Mouse (Mus musculus) lung, embryonic 16.5 days (tissue): ENCODE results near the gene Pnp. TPM values are rescaled to one million over a fixed set of nuclear protein-coding genes. Genes with fewer than 3 reads are reported as not detected.
"Not testable (repeated sequence)": the region's sequence is repeated elsewhere in the genome, so short reads cannot be mapped to it uniquely, and the experiment has no call there.

Source experiments
- ATAC-seq: fragments of 200-750 bp; cut with Nextera tagmentation; 2 replicates; pipeline ENCODE4 v1.8.0; 2017; ENCODE audit warnings: low read depth, mild to moderate bottlenecking, moderate library complexity
- H3K27ac ChIP-seq: fragments of 300-500 bp; sonication (generic); 2 replicates; pipeline ENCODE4 v1.5.1; 2014; ENCODE audit warnings: mild to moderate bottlenecking, control low read depth, low read length
- H3K27me3 ChIP-seq: fragments of 300-500 bp; sonication (generic); 2 replicates; pipeline ENCODE4 v1.6.1; 2014; ENCODE audit warnings: low read depth, low read length, mixed read lengths; ENCODE audit not compliant: control insufficient read depth, insufficient read depth
- H3K36me3 ChIP-seq: fragments of 300-500 bp; sonication (generic); 2 replicates; pipeline ENCODE4 v1.6.1; 2014; ENCODE audit warnings: low read length; ENCODE audit not compliant: control insufficient read depth, insufficient read depth
- H3K4me1 ChIP-seq: fragments of 300-500 bp; sonication (generic); replicated peaks from 2 replicates; pipeline ENCODE4 v1.6.1; 2014; ENCODE audit warnings: low read length, mixed read lengths; ENCODE audit not compliant: control insufficient read depth, insufficient read depth
- H3K4me2 ChIP-seq: fragments of 300-500 bp; sonication (generic); 2 replicates; pipeline ENCODE4 v1.6.1; 2014; ENCODE audit warnings: low read depth, low read length, control low read depth
- H3K4me3 ChIP-seq: fragments of 300-500 bp; sonication (generic); 2 replicates; pipeline ENCODE4 v1.5.1; 2014; ENCODE audit warnings: mild to moderate bottlenecking, low read length, control low read depth
- H3K9ac ChIP-seq: fragments of 300-500 bp; sonication (generic); 2 replicates; pipeline ENCODE4 v1.6.1; 2014; ENCODE audit warnings: low read length, control low read depth
- H3K9me3 ChIP-seq: fragments of 300-500 bp; sonication (generic); 2 replicates; pipeline ENCODE4 v1.6.1; 2016; ENCODE audit warnings: low read length; ENCODE audit not compliant: control insufficient read depth
- WGBS: fragments of 180-500 bp; shearing (Covaris S2); extraction: QIAGEN DNeasy Blood & Tissue Kit; methylation state at CpG from one replicate; pipeline ENCODE4 v1.1.7; 2014; 5-methylcytosine and 5-hydroxymethylcytosine counted together
- polyA plus RNA-seq: library from polyadenylated mRNA; unstranded; fragments of >200 nt; fragmentation: Nextera tagmentation; extraction: Ambion mirVana; gene quantifications from 2 replicates; pipeline ENCODE4 v1.2.1, GENCODE M21; 2015

Gene Pnp
- polyA plus RNA-seq, 1 experiment from 2014 or later, result 68.8 TPM

GRCm38 (mm10) chr14:51008781-51009180 lies 77.9 kb downstream of the Pnp start:
- WGBS, result 60% methylated on average over 4 of the region's 4 CpGs
- Histone ChIP-seq H3K9me3 (no peaks in the 10 kb centered on the region), H3K27ac (peak overlapping the region; percentile 98), H3K4me1 (peaks cover 16% of the 10 kb centered on the region), H3K9ac (no peak overlapping the region), H3K4me2 (peak overlapping the region; percentile 14; the same call in 1 of the 2 replicates), H3K36me3 (no peaks in the 10 kb centered on the region), H3K4me3 (no peak overlapping the region), H3K27me3 (no peaks in the 10 kb centered on the region)
- ATAC-seq, result peak; percentile 3; the same call in 1 of the 2 replicates

- H3K9me3 ChIP-seq, result no peaks in the 10 kb centered on the region
- H3K36me3 ChIP-seq, result no peaks in the 10 kb centered on the region
- ATAC-seq, result no peak
- H3K27me3 ChIP-seq, result no peaks in the 10 kb centered on the region
- no peak overlapping the region for H3K4me2 ChIP-seq
- no peak overlapping the region for H3K4me3 ChIP-seq
- peak overlapping the region; percentile 98 for H3K27ac ChIP-seq
- H3K9ac ChIP-seq, result no peak overlapping the region
- peaks cover 16% of the 10 kb centered on the region for H3K4me1 ChIP-seq
- WGBS, result 72% methylated on average over 6 of the region's 6 CpGs
Measured at GRCm38 (mm10) chr14:51009572-51009971, 78.7 kb downstream of the Pnp start.

- H3K27ac ChIP-seq, H3K9me3 ChIP-seq, H3K36me3 ChIP-seq, H3K4me3 ChIP-seq, ATAC-seq, H3K4me1 ChIP-seq, H3K9ac ChIP-seq, H3K27me3 ChIP-seq, H3K4me2 ChIP-seq: not testable (repeated sequence)
- 73% methylated on average over 3 of the region's 3 CpGs for WGBS
Measured at GRCm38 (mm10) chr14:51014724-51015123, 83.8 kb downstream of the Pnp start.

Other genes starting within 250 kb of the Pnp start
- not detected in 2 replicates for gene Olfr747, start 237.9 kb upstream of the Pnp start, polyA plus RNA-seq
- gene Olfr748, start 223.7 kb upstream of the Pnp start, polyA plus RNA-seq, result not detected in 2 replicates
- not detected in 2 replicates for gene Olfr749, start 186.0 kb upstream of the Pnp start, polyA plus RNA-seq
- gene Ttc5, start 145.6 kb upstream of the Pnp start, polyA plus RNA-seq, result 68.6 and 71.7 TPM in 2 replicates
- not detected in 2 replicates for gene Ccnb1ip1, start 123.3 kb upstream of the Pnp start, polyA plus RNA-seq
- 62.5 and 64.7 TPM in 2 replicates for gene Parp2, start 123.2 kb upstream of the Pnp start, polyA plus RNA-seq
- 6.0 and 6.2 TPM in 2 replicates for gene Tep1, start 60.5 kb upstream of the Pnp start, polyA plus RNA-seq
- gene Klhl33, start 33.6 kb upstream of the Pnp start, polyA plus RNA-seq, result 0.59 TPM in 2 replicates
- 153 and 171 TPM in 2 replicates for gene Osgep, start 6.2 kb upstream of the Pnp start, polyA plus RNA-seq
- gene Apex1, start 6.1 kb upstream of the Pnp start, polyA plus RNA-seq, result 171 and 177 TPM in 2 replicates
- 47.1 and 48.4 TPM in 2 replicates for gene Pip4p1, start 226 bp upstream of the Pnp start, polyA plus RNA-seq
- not detected in 2 replicates for gene Gm49342, start 13.4 kb downstream of the Pnp start, polyA plus RNA-seq
- gene Pnp2, start 24.9 kb downstream of the Pnp start, polyA plus RNA-seq, result 0.46 and 0.88 TPM in 2 replicates
- gene Rnase10, start 76.7 kb downstream of the Pnp start, polyA plus RNA-seq, result 0.26 and 0.31 TPM in 2 replicates
- not detected in 2 replicates for gene Rnase9, start 110.8 kb downstream of the Pnp start, polyA plus RNA-seq
- gene Rnase11, start 119.1 kb downstream of the Pnp start, polyA plus RNA-seq, result not detected in 2 replicates
- 0.34 TPM in 1 of 2 replicates, not detected in the other for gene Rnase12, start 126.6 kb downstream of the Pnp start, polyA plus RNA-seq
- not detected in 2 replicates for gene Olfr750, start 143.4 kb downstream of the Pnp start, polyA plus RNA-seq
- gene Rnase4, start 160.0 kb downstream of the Pnp start, polyA plus RNA-seq, result 42.2 and 50.8 TPM in 2 replicates
- 6.3 and 8.7 TPM in 2 replicates for gene Ang, start 160.1 kb downstream of the Pnp start, polyA plus RNA-seq
- not detected in 2 replicates for gene Eddm3b, start 183.3 kb downstream of the Pnp start, polyA plus RNA-seq
- 0.69 and 0.97 TPM in 2 replicates for gene Rnase6, start 192.8 kb downstream of the Pnp start, polyA plus RNA-seq
- gene Rnase1, start 215.7 kb downstream of the Pnp start, polyA plus RNA-seq, result 0.50 and 0.51 TPM in 2 replicates
- gene Rnase2b, start 231.2 kb downstream of the Pnp start, polyA plus RNA-seq, result not detected in 2 replicates